Mouse (Mus musculus): Measurements from ENCODE around the gene Pde10a. TPM values are rescaled to one million over a fixed set of nuclear protein-coding genes. Genes with fewer than 3 reads are reported as not detected.

The Pde10a gene
- polyA plus RNA-seq, 1 experiment, result 0.52 TPM

- Histone ChIP-seq H3K36me3 (ENCODE audit: control insufficient read depth, insufficient read depth, low read length) (no peaks in the 10 kb centered on the region), H3K27ac (ENCODE audit: insufficient read depth, low read depth, low read length) (no peak overlapping the region), H3K4me3 (ENCODE audit: low read depth, low read length) (no peak overlapping the region), H3K4me1 (ENCODE audit: control insufficient read depth, insufficient read depth, insufficient read length, low read length) (no peaks in the 10 kb centered on the region; the same call in 1 of the 2 replicates), H3K27me3 (ENCODE audit: control insufficient read depth, insufficient read depth, low read length) (no peaks in the 10 kb centered on the region)
- TF ChIP-seq CTCF (IDR thresholded peaks at IDR 0.05; ENCODE audit: extremely low read depth, insufficient read length, insufficient replicate concordance, low read depth, low read length), result no peak
- no peak for TF ChIP-seq POLR2A (IDR thresholded peaks at IDR 0.05; ENCODE audit: low read depth, low read length)
- WGBS, result 55% methylated on average over 16 of the region's 16 CpGs
Measured at GRCm38 (mm10) chr17:8658751-8659454, 133.7 kb downstream of the Pde10a start.

- 61% methylated on average over 5 of the region's 5 CpGs for WGBS
- no peak for TF ChIP-seq CTCF (IDR thresholded peaks at IDR 0.05; ENCODE audit: extremely low read depth, insufficient read length, insufficient replicate concordance, low read depth, low read length)
- TF ChIP-seq POLR2A (IDR thresholded peaks at IDR 0.05; ENCODE audit: low read depth, low read length), result no peak
- no peaks in the 10 kb centered on the region for H3K36me3 ChIP-seq (ENCODE audit: control insufficient read depth, insufficient read depth, low read length)
- H3K4me1 ChIP-seq (ENCODE audit: control insufficient read depth, insufficient read depth, insufficient read length, low read length), result no peaks in the 10 kb centered on the region
- H3K27ac ChIP-seq (ENCODE audit: insufficient read depth, low read depth, low read length), result no peak overlapping the region
- no peaks in the 10 kb centered on the region for H3K27me3 ChIP-seq (ENCODE audit: control insufficient read depth, insufficient read depth, low read length)
- H3K4me3 ChIP-seq (ENCODE audit: low read depth, low read length), result no peak overlapping the region
Measured at GRCm38 (mm10) chr17:8666912-8667311, 141.7 kb downstream of the Pde10a start.

- TF ChIP-seq CTCF (IDR thresholded peaks at IDR 0.05; ENCODE audit: extremely low read depth, insufficient read length, insufficient replicate concordance, low read depth, low read length) (no peak), POLR2A (IDR thresholded peaks at IDR 0.05; ENCODE audit: low read depth, low read length) (no peak)
- Histone ChIP-seq H3K4me3 (ENCODE audit: low read depth, low read length) (no peak overlapping the region), H3K27ac (ENCODE audit: insufficient read depth, low read depth, low read length) (no peak overlapping the region), H3K4me1 (ENCODE audit: control insufficient read depth, insufficient read depth, insufficient read length, low read length) (no peaks in the 10 kb centered on the region), H3K36me3 (ENCODE audit: control insufficient read depth, insufficient read depth, low read length) (no peaks in the 10 kb centered on the region), H3K27me3 (ENCODE audit: control insufficient read depth, insufficient read depth, low read length) (no peaks in the 10 kb centered on the region)
- WGBS, result 81% methylated on average over 2 of the region's 2 CpGs
Measured at GRCm38 (mm10) chr17:8674651-8675050, 149.5 kb downstream of the Pde10a start.

- no peaks in the 10 kb centered on the region for H3K36me3 ChIP-seq (ENCODE audit: control insufficient read depth, insufficient read depth, low read length)
- 70% methylated on average over 7 of the region's 7 CpGs for WGBS
Measured at GRCm38 (mm10) chr17:8686356-8686755, 161.2 kb downstream of the Pde10a start.

GRCm38 (mm10) chr17:8688096-8688495 lies 162.9 kb downstream of the Pde10a start:
- Histone ChIP-seq H3K4me3 (ENCODE audit: low read depth, low read length) (no peak overlapping the region), H3K27me3 (ENCODE audit: control insufficient read depth, insufficient read depth, low read length) (no peaks in the 10 kb centered on the region), H3K27ac (ENCODE audit: insufficient read depth, low read depth, low read length) (no peak overlapping the region), H3K36me3 (ENCODE audit: control insufficient read depth, insufficient read depth, low read length) (no peaks in the 10 kb centered on the region), H3K4me1 (ENCODE audit: control insufficient read depth, insufficient read depth, insufficient read length, low read length) (no peaks in the 10 kb centered on the region)
- 64% methylated on average over 3 of the region's 3 CpGs for WGBS
- no peak for TF ChIP-seq CTCF (IDR thresholded peaks at IDR 0.05; ENCODE audit: extremely low read depth, insufficient read length, insufficient replicate concordance, low read depth, low read length)
- no peak for TF ChIP-seq POLR2A (IDR thresholded peaks at IDR 0.05; ENCODE audit: low read depth, low read length)

More at GRCm38 (mm10) chr17:8686356-8686755, 161.2 kb downstream of the Pde10a start:
- Histone ChIP-seq H3K4me1 (ENCODE audit: control insufficient read depth, insufficient read depth, insufficient read length, low read length) (no peaks in the 10 kb centered on the region), H3K27ac (ENCODE audit: insufficient read depth, low read depth, low read length) (no peak overlapping the region), H3K4me3 (ENCODE audit: low read depth, low read length) (no peak overlapping the region), H3K27me3 (ENCODE audit: control insufficient read depth, insufficient read depth, low read length) (no peaks in the 10 kb centered on the region)
- no peak for TF ChIP-seq CTCF (IDR thresholded peaks at IDR 0.05; ENCODE audit: extremely low read depth, insufficient read length, insufficient replicate concordance, low read depth, low read length)
- TF ChIP-seq POLR2A (IDR thresholded peaks at IDR 0.05; ENCODE audit: low read depth, low read length), result no peak

GRCm38 (mm10) chr17:8698265-8698664 lies 173.1 kb downstream of the Pde10a start:
- Histone ChIP-seq H3K27me3 (ENCODE audit: control insufficient read depth, insufficient read depth, low read length) (no peaks in the 10 kb centered on the region), H3K27ac (ENCODE audit: insufficient read depth, low read depth, low read length) (no peak overlapping the region), H3K36me3 (ENCODE audit: control insufficient read depth, insufficient read depth, low read length) (no peaks in the 10 kb centered on the region), H3K4me3 (ENCODE audit: low read depth, low read length) (no peak overlapping the region), H3K4me1 (ENCODE audit: control insufficient read depth, insufficient read depth, insufficient read length, low read length) (no peaks in the 10 kb centered on the region)
- no peak for TF ChIP-seq POLR2A (IDR thresholded peaks at IDR 0.05; ENCODE audit: low read depth, low read length)
- TF ChIP-seq CTCF (IDR thresholded peaks at IDR 0.05; ENCODE audit: extremely low read depth, insufficient read length, insufficient replicate concordance, low read depth, low read length), result no peak
- WGBS, result 67% methylated on average over 1 of the region's 1 CpGs

- H3K36me3 ChIP-seq (ENCODE audit: control insufficient read depth, insufficient read depth, low read length), result no peaks in the 10 kb centered on the region
- WGBS, result 62% methylated on average over 3 of the region's 3 CpGs
- H3K27me3 ChIP-seq (ENCODE audit: control insufficient read depth, insufficient read depth, low read length), result no peaks in the 10 kb centered on the region
- TF ChIP-seq CTCF (IDR thresholded peaks at IDR 0.05; ENCODE audit: extremely low read depth, insufficient read length, insufficient replicate concordance, low read depth, low read length), result no peak
- no peak for TF ChIP-seq POLR2A (IDR thresholded peaks at IDR 0.05; ENCODE audit: low read depth, low read length)
- no peaks in the 10 kb centered on the region for H3K4me1 ChIP-seq (ENCODE audit: control insufficient read depth, insufficient read depth, insufficient read length, low read length)
- no peak overlapping the region for H3K4me3 ChIP-seq (ENCODE audit: low read depth, low read length)
- H3K27ac ChIP-seq (ENCODE audit: insufficient read depth, low read depth, low read length), result no peak overlapping the region
Measured at GRCm38 (mm10) chr17:8698793-8699192, 173.6 kb downstream of the Pde10a start.

Data from small intestine, adult 2 months (tissue).